Mouse (Mus musculus): Measurements from ENCODE around the gene Neurod2. TPM values are rescaled to one million over a fixed set of nuclear protein-coding genes. Genes with fewer than 3 reads are reported as not detected.

Gene Neurod2
- total and polyA plus RNA-seq, 3 experiments, result 0.05 TPM; not detected in 2

GRCm38 (mm10) chr11:98333981-98334741, 4.7 kb upstream of the Neurod2 start:
- DNase-seq (ENCODE audit: low spot score) (no peak), ATAC-seq (ENCODE audit: extremely low read depth, insufficient number of reproducible peaks, low FRiP score, poor library complexity, severe bottlenecking) (no peak)
- TF ChIP-seq GATA1 (IDR thresholded peaks at IDR 0.05; ENCODE audit: borderline replicate concordance, low read length) (no peak), POLR2AphosphoS5 (IDR thresholded peaks at IDR 0.05; ENCODE audit: insufficient replicate concordance, low read depth, low read length) (no peak), CTCF (IDR thresholded peaks at IDR 0.05; ENCODE audit: low read depth, low read length) (no peak), TAL1 (conservative IDR thresholded peaks at IDR 0.05; ENCODE audit: low read depth, low read length) (no peak), GATA2 (IDR thresholded peaks at IDR 0.05; ENCODE audit: borderline replicate concordance, low read depth, low read length) (no peak)
- Histone ChIP-seq H3K27me3 (ENCODE audit: insufficient read depth, low read length) (peaks cover 63% of the 10 kb centered on the region), H3K9me3 (replicated peaks) (0 out of 2 replicates have a peak, but pooled peaks cover under 1% of the 10 kb centered on the region), H3K36me3 (replicated peaks) (no peaks in the 10 kb centered on the region), H3K4me3 (ENCODE audit: low read depth, low read length) (no peak overlapping the region), H3K4me1 (ENCODE audit: insufficient read depth, low read depth, low read length) (peaks cover 16% of the 10 kb centered on the region)

GRCm38 (mm10) chr11:98333263-98333696, 3.8 kb upstream of the Neurod2 start:
- no peak overlapping the region for H3K4me3 ChIP-seq (ENCODE audit: low read depth, low read length)
- DNase-seq (ENCODE audit: low spot score), result no peak
- peaks cover 61% of the 10 kb centered on the region for H3K27me3 ChIP-seq (ENCODE audit: insufficient read depth, low read length)
- TF ChIP-seq CTCF (IDR thresholded peaks at IDR 0.05; ENCODE audit: low read depth, low read length) (no peak), GATA1 (IDR thresholded peaks at IDR 0.05; ENCODE audit: borderline replicate concordance, low read length) (no peak), POLR2AphosphoS5 (IDR thresholded peaks at IDR 0.05; ENCODE audit: insufficient replicate concordance, low read depth, low read length) (no peak), GATA2 (IDR thresholded peaks at IDR 0.05; ENCODE audit: borderline replicate concordance, low read depth, low read length) (no peak), TAL1 (conservative IDR thresholded peaks at IDR 0.05; ENCODE audit: low read depth, low read length) (no peak)
- H3K9me3 ChIP-seq (replicated peaks), result peaks cover 8% of the 10 kb centered on the region
- H3K36me3 ChIP-seq (replicated peaks), result no peaks in the 10 kb centered on the region
- peaks cover 16% of the 10 kb centered on the region for H3K4me1 ChIP-seq (ENCODE audit: insufficient read depth, low read depth, low read length)
- ATAC-seq (ENCODE audit: extremely low read depth, insufficient number of reproducible peaks, low FRiP score, poor library complexity, severe bottlenecking), result no peak

- Histone ChIP-seq H3K27me3 (ENCODE audit: insufficient read depth, low read length) (peaks cover 62% of the 10 kb centered on the region), H3K36me3 (replicated peaks) (no peaks in the 10 kb centered on the region), H3K4me3 (ENCODE audit: low read depth, low read length) (no peak overlapping the region), H3K9me3 (replicated peaks) (peaks cover 12% of the 10 kb centered on the region), H3K4me1 (ENCODE audit: insufficient read depth, low read depth, low read length) (peaks cover 16% of the 10 kb centered on the region)
- ATAC-seq (ENCODE audit: extremely low read depth, insufficient number of reproducible peaks, low FRiP score, poor library complexity, severe bottlenecking) (no peak), DNase-seq (ENCODE audit: low spot score) (no peak)
- TF ChIP-seq GATA1 (IDR thresholded peaks at IDR 0.05; ENCODE audit: borderline replicate concordance, low read length), result no peak
- no peak for TF ChIP-seq GATA2 (IDR thresholded peaks at IDR 0.05; ENCODE audit: borderline replicate concordance, low read depth, low read length)
- no peak for TF ChIP-seq POLR2AphosphoS5 (IDR thresholded peaks at IDR 0.05; ENCODE audit: insufficient replicate concordance, low read depth, low read length)
These were observed 3.4 kb upstream of the Neurod2 start for GRCm38 (mm10) chr11:98332841-98333240.

- ATAC-seq (ENCODE audit: extremely low read depth, insufficient number of reproducible peaks, low FRiP score, poor library complexity, severe bottlenecking) (no peak), DNase-seq (ENCODE audit: low spot score) (no peak)
- peaks cover 62% of the 10 kb centered on the region for H3K27me3 ChIP-seq (ENCODE audit: insufficient read depth, low read length)
- H3K9me3 ChIP-seq (replicated peaks), result peaks cover 19% of the 10 kb centered on the region
- H3K4me1 ChIP-seq (ENCODE audit: insufficient read depth, low read depth, low read length), result peaks cover 16% of the 10 kb centered on the region
- no peaks in the 10 kb centered on the region for H3K36me3 ChIP-seq (replicated peaks)
- TF ChIP-seq GATA1 (IDR thresholded peaks at IDR 0.05; ENCODE audit: borderline replicate concordance, low read length) (no peak), CTCF (IDR thresholded peaks at IDR 0.05; ENCODE audit: low read depth, low read length) (no peak), POLR2AphosphoS5 (IDR thresholded peaks at IDR 0.05; ENCODE audit: insufficient replicate concordance, low read depth, low read length) (no peak), TAL1 (conservative IDR thresholded peaks at IDR 0.05; ENCODE audit: low read depth, low read length) (no peak), GATA2 (IDR thresholded peaks at IDR 0.05; ENCODE audit: borderline replicate concordance, low read depth, low read length) (no peak)
- H3K4me3 ChIP-seq (ENCODE audit: low read depth, low read length), result no peak overlapping the region
These were observed 2.7 kb upstream of the Neurod2 start for GRCm38 (mm10) chr11:98332186-98332585.

- Histone ChIP-seq H3K4me3 (ENCODE audit: low read depth, low read length) (no peak overlapping the region), H3K9me3 (replicated peaks) (peaks cover 21% of the 10 kb centered on the region), H3K4me1 (ENCODE audit: insufficient read depth, low read depth, low read length) (peaks cover 16% of the 10 kb centered on the region), H3K27me3 (ENCODE audit: insufficient read depth, low read length) (peaks cover 60% of the 10 kb centered on the region), H3K36me3 (replicated peaks) (no peaks in the 10 kb centered on the region)
- TF ChIP-seq CTCF (IDR thresholded peaks at IDR 0.05; ENCODE audit: low read depth, low read length) (no peak), POLR2AphosphoS5 (IDR thresholded peaks at IDR 0.05; ENCODE audit: insufficient replicate concordance, low read depth, low read length) (no peak), TAL1 (conservative IDR thresholded peaks at IDR 0.05; ENCODE audit: low read depth, low read length) (no peak), GATA2 (IDR thresholded peaks at IDR 0.05; ENCODE audit: borderline replicate concordance, low read depth, low read length) (no peak), GATA1 (IDR thresholded peaks at IDR 0.05; ENCODE audit: borderline replicate concordance, low read length) (no peak)
- ATAC-seq (ENCODE audit: extremely low read depth, insufficient number of reproducible peaks, low FRiP score, poor library complexity, severe bottlenecking), result no peak
- DNase-seq (ENCODE audit: low spot score), result no peak
These were observed 2.0 kb upstream of the Neurod2 start for GRCm38 (mm10) chr11:98331401-98331800.

- ATAC-seq (ENCODE audit: extremely low read depth, insufficient number of reproducible peaks, low FRiP score, poor library complexity, severe bottlenecking), result no peak
- H3K27me3 ChIP-seq (ENCODE audit: insufficient read depth, low read length), result peaks cover 54% of the 10 kb centered on the region
- TF ChIP-seq POLR2AphosphoS5 (IDR thresholded peaks at IDR 0.05; ENCODE audit: insufficient replicate concordance, low read depth, low read length) (no peak), GATA2 (IDR thresholded peaks at IDR 0.05; ENCODE audit: borderline replicate concordance, low read depth, low read length) (no peak), GATA1 (IDR thresholded peaks at IDR 0.05; ENCODE audit: borderline replicate concordance, low read length) (no peak), TAL1 (conservative IDR thresholded peaks at IDR 0.05; ENCODE audit: low read depth, low read length) (no peak), CTCF (IDR thresholded peaks at IDR 0.05; ENCODE audit: low read depth, low read length) (no peak)
These were observed 1.3 kb upstream of the Neurod2 start for GRCm38 (mm10) chr11:98330745-98331204.

More at GRCm38 (mm10) chr11:98330745-98331204, 1.3 kb upstream of the Neurod2 start:
- Histone ChIP-seq H3K4me1 (ENCODE audit: insufficient read depth, low read depth, low read length) (peaks cover 16% of the 10 kb centered on the region), H3K9me3 (replicated peaks) (peaks cover 21% of the 10 kb centered on the region), H3K36me3 (replicated peaks) (no peaks in the 10 kb centered on the region), H3K4me3 (ENCODE audit: low read depth, low read length) (no peak overlapping the region)
- no peak for DNase-seq (ENCODE audit: low spot score)
